Mouse (Mus musculus) lung, postnatal 4 days (tissue): ENCODE measurements around the gene Myo1e.

Source experiments
- DNase-seq, 2 experiments: peaks; one replicate each; pipeline ENCODE4 v3.0.0; 2021

Gene Myo1e

DNA sequence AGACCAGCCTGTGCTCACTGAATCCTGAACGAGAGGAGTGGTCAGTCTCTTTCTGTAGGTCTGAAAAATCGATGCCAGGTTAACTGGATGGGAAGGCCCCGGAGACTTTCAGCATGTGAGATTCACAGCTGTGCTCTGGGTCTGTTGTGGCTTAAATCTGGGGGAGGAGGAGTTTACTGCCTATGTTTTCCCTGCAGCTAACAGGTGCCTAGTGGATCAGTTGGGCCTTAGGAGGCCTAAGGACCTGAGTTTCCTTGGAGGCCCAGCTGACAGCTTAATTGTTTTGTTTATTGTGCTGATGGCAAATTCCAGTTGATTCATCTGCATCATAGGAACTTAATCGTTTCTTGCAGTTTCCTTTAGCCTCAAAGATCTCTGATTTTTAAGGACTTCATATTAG, 16.0 kb downstream of the Myo1e start:
- DNase-seq = no peak

- DNase-seq = no peak
Measured at GRCm38 (mm10) chr9:70224046-70224445, 16.9 kb downstream of the Myo1e start.

- no peak for DNase-seq
Measured at GRCm38 (mm10) chr9:70226359-70226758, 19.2 kb downstream of the Myo1e start.

- DNase-seq = peak; percentile 58 to 77
Measured at GRCm38 (mm10) chr9:70229823-70230222, 22.7 kb downstream of the Myo1e start.

GRCm38 (mm10) chr9:70232044-70233010, 25.2 kb downstream of the Myo1e start:
- no peak for DNase-seq

DNA sequence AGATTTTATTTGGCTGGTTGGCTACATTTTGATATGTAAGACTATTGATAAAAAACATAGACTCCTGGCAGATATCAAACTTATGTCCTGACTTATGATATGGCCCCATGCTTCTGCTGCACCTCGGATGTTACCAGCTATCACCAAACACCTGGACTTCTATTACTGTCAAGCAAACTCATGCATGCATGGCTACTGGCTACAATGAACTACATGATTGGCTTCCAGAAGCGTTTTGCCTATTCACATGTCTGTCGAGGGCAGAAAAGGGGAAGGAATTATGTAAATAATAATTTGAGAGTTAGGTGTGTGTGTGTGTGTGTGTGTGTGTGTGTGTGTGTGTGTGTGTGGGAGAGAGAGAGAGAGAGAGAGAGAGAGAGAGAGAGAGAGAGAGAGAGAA, 30.0 kb downstream of the Myo1e start:
- DNase-seq = no peak

DNA sequence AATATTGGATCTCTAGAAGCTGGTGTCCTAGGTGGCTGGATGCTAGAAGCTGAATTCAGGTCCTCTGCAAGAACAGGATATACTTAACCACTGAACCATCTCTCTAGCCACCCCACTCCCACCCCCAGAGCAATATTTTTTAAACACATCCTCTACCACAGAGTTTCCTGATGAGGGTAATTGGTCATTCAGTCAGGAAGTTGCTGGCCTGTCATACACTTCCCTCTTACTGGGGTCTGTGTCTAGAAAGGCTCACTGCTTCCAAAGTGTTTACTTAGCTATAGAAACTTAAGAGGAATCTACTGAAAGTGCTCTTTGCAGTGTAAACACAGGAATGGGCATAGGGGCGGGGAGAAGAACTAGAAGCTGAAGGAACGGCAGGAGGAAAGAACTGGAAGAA, 30.4 kb downstream of the Myo1e start:
- no peak for DNase-seq

- DNase-seq = no peak
Measured at GRCm38 (mm10) chr9:70238391-70238790, 31.2 kb downstream of the Myo1e start.

- DNase-seq = no peak
Measured at GRCm38 (mm10) chr9:70239229-70239628, 32.1 kb downstream of the Myo1e start.

DNA sequence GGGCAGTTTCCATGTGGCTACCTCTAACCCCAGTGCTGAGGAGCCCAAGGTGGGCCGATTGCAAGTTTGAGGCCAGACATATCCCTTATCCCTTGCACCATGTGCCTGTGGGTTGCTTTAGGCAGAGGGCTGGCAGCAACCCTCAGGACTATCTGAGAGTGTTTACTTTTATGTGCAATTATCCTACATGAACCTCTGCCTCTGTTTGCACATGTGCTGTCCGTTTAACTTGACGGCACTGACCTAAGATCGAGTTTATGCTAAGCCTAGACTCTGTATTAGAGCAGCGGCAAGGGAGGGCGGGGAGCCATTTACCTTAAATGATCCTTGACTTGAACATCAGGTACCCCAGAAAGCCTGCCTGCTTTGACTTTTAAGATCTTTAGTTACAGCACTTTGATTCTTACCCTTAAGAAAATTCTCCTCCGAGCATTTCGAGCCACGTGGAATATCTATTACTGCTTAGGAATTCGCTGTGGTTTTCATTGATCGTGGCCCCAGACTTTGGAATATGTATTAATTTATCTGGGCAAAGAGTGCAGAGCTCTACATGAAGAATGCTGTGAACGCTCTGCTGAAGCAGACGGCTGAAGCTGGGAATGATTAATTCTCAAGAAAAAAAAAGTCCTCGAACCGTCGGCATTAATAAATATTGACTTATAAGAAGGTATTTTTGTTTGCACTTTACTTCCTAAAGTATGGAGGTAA, 33.7 kb downstream of the Myo1e start:
- no peak for DNase-seq

DNA sequence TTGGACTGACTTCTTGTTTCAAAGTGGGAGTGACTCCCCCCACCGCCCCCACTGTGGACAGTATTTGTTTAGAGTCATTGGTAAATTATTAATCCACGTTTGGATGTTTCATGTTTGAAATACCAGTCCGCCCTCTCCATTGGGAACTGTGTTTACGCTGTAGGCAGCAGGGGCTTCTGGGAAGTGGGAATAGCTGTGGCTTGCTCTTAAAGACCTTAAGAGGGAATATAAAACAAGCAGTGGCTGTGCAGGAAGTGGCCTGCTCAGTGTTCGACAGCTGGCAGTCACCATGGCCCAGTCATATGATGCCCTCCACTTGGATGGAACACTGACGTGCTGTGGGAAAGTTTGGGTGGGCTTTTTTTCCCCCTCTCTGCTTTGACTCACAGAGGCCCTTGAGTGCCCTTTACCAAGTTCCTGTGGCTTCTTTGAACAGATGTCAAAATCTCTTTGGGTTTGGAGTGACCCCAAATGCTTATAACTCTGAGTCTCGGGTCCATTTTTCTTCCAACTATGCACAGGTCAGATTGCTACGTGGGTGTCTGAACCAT, 34.3 kb downstream of the Myo1e start:
- peak; percentile 55 to 75 for DNase-seq

DNA sequence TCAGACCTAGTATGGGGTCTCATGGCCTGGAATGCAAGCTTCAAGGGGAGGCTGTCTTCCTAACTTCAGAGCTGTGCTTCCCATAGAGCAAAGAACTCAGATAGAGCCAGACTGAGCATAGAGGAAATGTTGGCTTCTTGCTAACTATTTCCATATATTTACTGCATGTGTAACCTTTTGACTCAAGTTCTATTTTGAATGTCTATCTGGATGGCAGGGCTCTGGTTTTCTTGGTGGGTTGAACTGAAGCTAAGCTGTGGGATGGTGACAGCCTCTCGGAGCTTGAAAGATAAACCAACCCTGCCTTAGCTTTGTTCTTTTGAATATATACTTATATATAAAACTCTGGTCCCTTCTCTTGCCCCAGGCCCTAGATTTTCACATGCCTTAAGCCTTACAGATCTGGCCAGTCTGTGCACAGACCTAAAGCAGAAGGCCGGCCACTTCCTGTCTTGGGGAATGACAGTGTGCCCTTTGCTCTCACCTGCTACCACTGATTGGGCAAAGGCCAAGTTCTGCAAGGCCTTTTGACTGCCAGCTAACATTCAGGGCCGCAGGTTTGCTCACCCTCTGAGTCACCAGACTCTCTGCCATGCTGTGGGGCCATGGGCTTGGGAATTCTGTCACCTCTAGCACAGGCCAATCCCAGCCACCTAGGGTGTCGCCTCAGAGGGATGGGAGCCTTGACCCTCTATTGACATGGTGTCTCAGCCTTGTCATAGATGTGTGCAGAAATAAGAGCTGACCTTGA, 35.1 kb downstream of the Myo1e start:
- peak in 1 of 2 experiments; percentile 39 for DNase-seq

DNA sequence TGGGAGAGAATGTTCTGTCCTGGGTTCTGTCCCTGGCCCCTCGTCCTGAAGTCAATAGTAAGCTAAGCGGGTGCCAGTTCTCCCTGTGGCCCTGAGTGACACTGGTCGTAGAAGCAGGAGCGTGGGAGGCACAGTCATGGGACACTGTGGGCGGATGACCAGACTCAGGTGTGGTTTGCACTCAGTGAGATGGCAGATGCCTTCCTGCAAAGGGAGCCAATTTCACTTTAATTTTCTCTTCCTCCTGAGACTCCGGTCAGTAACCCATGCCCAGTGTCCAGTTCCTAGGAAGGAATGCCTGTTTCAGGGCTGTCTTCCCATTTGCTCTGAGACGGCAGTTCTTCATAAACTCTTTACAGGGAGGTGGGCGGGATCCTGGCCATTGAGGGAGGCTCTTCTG, 36.1 kb downstream of the Myo1e start:
- peak in 1 of 2 experiments; percentile 41 for DNase-seq

- DNase-seq = no peak
Measured at GRCm38 (mm10) chr9:70243708-70244107, 36.6 kb downstream of the Myo1e start.

DNA sequence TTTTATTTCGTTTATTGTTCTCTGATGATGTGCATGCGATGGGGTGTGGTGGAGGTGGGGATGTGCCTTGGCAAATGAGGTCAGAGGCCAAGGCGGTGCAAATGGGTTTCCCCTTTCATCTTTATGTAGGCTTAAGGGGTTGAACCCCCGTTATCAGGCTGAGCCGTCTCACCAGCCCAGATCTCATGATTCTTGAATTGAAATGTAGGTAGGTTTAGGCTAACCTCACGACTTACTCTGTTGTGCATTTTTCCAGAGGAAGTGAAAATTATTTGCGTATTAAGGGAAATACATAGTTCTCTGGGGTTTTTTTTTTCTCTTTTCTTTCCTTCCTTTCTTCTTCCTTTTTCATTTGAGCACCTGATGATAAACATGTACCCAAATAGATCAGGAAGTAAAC, 37.0 kb downstream of the Myo1e start:
- no peak for DNase-seq

DNA sequence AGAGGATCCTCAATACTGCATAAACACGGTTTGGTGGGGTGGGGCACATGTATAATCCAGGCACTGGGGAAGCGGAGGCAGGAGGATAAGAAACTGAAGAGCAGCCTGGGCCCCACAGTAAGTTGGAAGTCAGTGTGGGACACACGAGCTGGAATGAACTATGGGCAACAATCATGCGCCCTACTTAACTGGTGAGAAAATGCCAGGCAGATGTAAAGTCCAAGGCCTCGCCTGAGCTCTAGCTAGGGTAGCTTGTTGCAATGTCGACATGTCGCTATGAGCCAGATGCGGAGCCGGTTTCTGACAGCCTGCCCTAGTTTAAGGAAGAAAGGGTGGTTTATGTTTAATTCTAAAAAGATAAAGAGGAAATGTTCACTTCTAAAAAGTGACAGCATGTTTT, 37.9 kb downstream of the Myo1e start:
- DNase-seq = no peak

GRCm38 (mm10) chr9:70246427-70246826, 39.3 kb downstream of the Myo1e start:
- no peak for DNase-seq

- no peak for DNase-seq
Measured at GRCm38 (mm10) chr9:70248046-70248445, 40.9 kb downstream of the Myo1e start.

- DNase-seq = no peak
Measured at GRCm38 (mm10) chr9:70248826-70249225, 41.7 kb downstream of the Myo1e start.

- DNase-seq = peak; percentile 72 to 78
Measured at GRCm38 (mm10) chr9:70249881-70250681, 42.9 kb downstream of the Myo1e start.

GRCm38 (mm10) chr9:70251441-70251985, 44.4 kb downstream of the Myo1e start:
- DNase-seq = no peak

DNA sequence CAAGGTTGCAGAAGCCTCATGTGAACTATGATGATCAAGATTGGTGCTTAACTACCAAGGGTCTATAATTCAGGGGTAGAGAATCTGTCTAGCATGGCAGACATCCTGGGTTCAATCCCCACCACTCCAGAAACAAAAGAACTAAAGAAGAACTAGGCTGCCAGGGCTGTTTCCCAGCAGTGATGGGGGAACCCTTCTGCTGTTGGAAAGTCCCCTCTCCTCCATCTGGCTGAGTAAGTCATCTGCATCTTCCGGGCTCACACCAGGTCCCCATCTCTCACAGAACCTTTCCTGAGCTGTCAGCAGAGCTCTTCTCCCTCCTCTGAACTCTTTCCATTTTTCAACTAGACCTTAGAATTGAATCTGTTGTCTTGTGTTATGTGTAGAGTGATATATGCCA, 45.9 kb downstream of the Myo1e start:
- no peak for DNase-seq
